ENCODE assay signal across 18 mouse cellular contexts in genomic region chr11:41493277-41493676, GRCm38 (mm10).
A peak's percentile ranks its signal among the peaks of the same experiment; 100 is the strongest.
DNase-seq lines count a peak whose midpoint lies in the region; ATAC-seq and TF ChIP-seq lines count a peak whose summit lies in the region.
"Had no signal": no experiment of that assay in that cellular context is flagged by ENCODE, and none has a peak within 500 bp of the region (broad histone marks: within the 10 kb centered on the region; RNA-seq: fewer than 3 reads in every experiment).

No protein-coding gene starts in this region.

- TF ChIP-seq POLR2A in limb, embryonic 14.5 days (IDR thresholded peaks at IDR 0.05; ENCODE audit: borderline replicate concordance, extremely low read depth, insufficient read depth, insufficient read length), result no peak

- peaks cover 5% of the 10 kb centered on the region for H3K4me1 ChIP-seq in limb, embryonic 14.5 days (ENCODE audit: control insufficient read depth, insufficient read depth, low read length)
- no peaks in the 10 kb centered on the region for H3K4me1 ChIP-seq in forebrain, postnatal 0 days (ENCODE audit: insufficient read depth)
- H3K4me1 ChIP-seq: embryonic facial prominence, embryonic 15.5 days; heart, embryonic 15.5 days; limb, embryonic 15.5 days; lung, embryonic 15.5 days had no signal

- WGBS in limb, embryonic 14.5 days, result 19% methylated on average over 7 of the region's 7 CpGs
- WGBS in forebrain, postnatal 0 days, result 68% methylated on average over 7 of the region's 7 CpGs

- H3K9me3 ChIP-seq in limb, embryonic 14.5 days (ENCODE audit: control insufficient read depth, low read length), result no peaks in the 10 kb centered on the region
- no peaks in the 10 kb centered on the region for H3K9me3 ChIP-seq in forebrain, postnatal 0 days (ENCODE audit: low read length)
- H3K9me3 ChIP-seq: embryonic facial prominence, embryonic 15.5 days; heart, embryonic 15.5 days; limb, embryonic 15.5 days; lung, embryonic 15.5 days had no signal

- no peaks in the 10 kb centered on the region for H3K36me3 ChIP-seq in limb, embryonic 14.5 days (ENCODE audit: control insufficient read depth, insufficient read depth, low read length)
- no peaks in the 10 kb centered on the region for H3K36me3 ChIP-seq in forebrain, postnatal 0 days (ENCODE audit: insufficient read depth)
- H3K36me3 ChIP-seq: embryonic facial prominence, embryonic 15.5 days; heart, embryonic 15.5 days; limb, embryonic 15.5 days; lung, embryonic 15.5 days had no signal

- no peak for ATAC-seq in limb, embryonic 14.5 days (ENCODE audit: low FRiP score, low read depth)
- no peak for ATAC-seq in forebrain, postnatal 0 days
- ATAC-seq: forebrain, embryonic 14.5 days; hindbrain, embryonic 16.5 days had no signal

- H3K27ac ChIP-seq in limb, embryonic 14.5 days (replicated peaks; ENCODE audit: low read depth, low read length), result no peak overlapping the region
- H3K27ac ChIP-seq in forebrain, postnatal 0 days (ENCODE audit: low read depth, low read length), result no peak overlapping the region
- H3K27ac ChIP-seq: embryonic facial prominence, embryonic 15.5 days; heart, embryonic 15.5 days; limb, embryonic 15.5 days; lung, embryonic 15.5 days had no signal

- no peak for TF ChIP-seq CTCF in forebrain, postnatal 0 days (IDR thresholded peaks at IDR 0.05; ENCODE audit: low read depth)

- DNase-seq in brain, adult 2 months (ENCODE audit: low read depth, low spot score), result peak; percentile 79
- DNase-seq in forelimb bud, embryonic 11.5 days (ENCODE audit: low read depth, low spot score), result peak; percentile 48
- peak; percentile 22 to 29 for DNase-seq in layer of hippocampus, postnatal 14 days (ENCODE audit: low spot score in 2 of 2)
- DNase-seq in limb, embryonic 14.5 days (ENCODE audit: low spot score), result peak; percentile 45
- no peak for DNase-seq in forebrain, postnatal 0 days
- DNase-seq in kidney, postnatal 10 days, result no peak
- DNase-seq in adrenal gland, adult 18-20 months (ENCODE audit: low spot score in 2 of 2), result no peak
- DNase-seq in ovary, postnatal 36 days (ENCODE audit: low spot score), result no peak
- DNase-seq: cerebellum, adult 2 months; kidney, adult 8-10 months; thymus, postnatal 25 days had no signal

- no peaks in the 10 kb centered on the region for H3K27me3 ChIP-seq in limb, embryonic 14.5 days (ENCODE audit: control insufficient read depth, insufficient read depth, low read length)
- no peaks in the 10 kb centered on the region for H3K27me3 ChIP-seq in forebrain, postnatal 0 days (ENCODE audit: insufficient read depth, low read length)
- H3K27me3 ChIP-seq: embryonic facial prominence, embryonic 15.5 days; heart, embryonic 15.5 days; limb, embryonic 15.5 days; lung, embryonic 15.5 days had no signal

- no peak overlapping the region for H3K9ac ChIP-seq in limb, embryonic 14.5 days (ENCODE audit: low read depth, low read length, severe bottlenecking)
- no peak overlapping the region for H3K9ac ChIP-seq in forebrain, postnatal 0 days
- H3K9ac ChIP-seq: embryonic facial prominence, embryonic 15.5 days; heart, embryonic 15.5 days; limb, embryonic 15.5 days; lung, embryonic 15.5 days had no signal

- H3K4me2 ChIP-seq in limb, embryonic 14.5 days (replicated peaks; ENCODE audit: low read depth, low read length, severe bottlenecking), result 0 out of 2 replicates have a peak overlapping the region, but pooled peaks have one; percentile 13
- no peak overlapping the region for H3K4me2 ChIP-seq in forebrain, postnatal 0 days (ENCODE audit: low read depth)
- H3K4me2 ChIP-seq: embryonic facial prominence, embryonic 15.5 days; heart, embryonic 15.5 days; limb, embryonic 15.5 days; lung, embryonic 15.5 days had no signal

- no peak overlapping the region for H3K4me3 ChIP-seq in limb, embryonic 14.5 days (replicated peaks; ENCODE audit: low read length)
- no peak overlapping the region for H3K4me3 ChIP-seq in forebrain, postnatal 0 days (ENCODE audit: low read depth, low read length)
- H3K4me3 ChIP-seq: embryonic facial prominence, embryonic 15.5 days; heart, embryonic 15.5 days; limb, embryonic 15.5 days; lung, embryonic 15.5 days; myocyte had no signal

Comparison
In these comparisons a context has a peak if more than half of its experiments do, and no peak if none do; other contexts are left out.
1. DNase-seq: peak in brain, adult 2 months (single experiment), forelimb bud, embryonic 11.5 days (single experiment), layer of hippocampus, postnatal 14 days (2 of 2) and limb, embryonic 14.5 days (single experiment); none in forebrain, postnatal 0 days (single experiment), kidney, postnatal 10 days (single experiment), adrenal gland, adult 18-20 months (0 of 2) and ovary, postnatal 36 days (single experiment).